Mouse (Mus musculus): ENCODE results near the gene C530008M17Rik. TPM values are rescaled to one million over a fixed set of nuclear protein-coding genes. Genes with fewer than 3 reads are reported as not detected.
A peak's percentile ranks its signal among the peaks of the same experiment; 100 is the strongest.

C530008M17Rik gene
- polyA plus RNA-seq, 1 experiment from 2014 or later = 37.4 TPM

DNA sequence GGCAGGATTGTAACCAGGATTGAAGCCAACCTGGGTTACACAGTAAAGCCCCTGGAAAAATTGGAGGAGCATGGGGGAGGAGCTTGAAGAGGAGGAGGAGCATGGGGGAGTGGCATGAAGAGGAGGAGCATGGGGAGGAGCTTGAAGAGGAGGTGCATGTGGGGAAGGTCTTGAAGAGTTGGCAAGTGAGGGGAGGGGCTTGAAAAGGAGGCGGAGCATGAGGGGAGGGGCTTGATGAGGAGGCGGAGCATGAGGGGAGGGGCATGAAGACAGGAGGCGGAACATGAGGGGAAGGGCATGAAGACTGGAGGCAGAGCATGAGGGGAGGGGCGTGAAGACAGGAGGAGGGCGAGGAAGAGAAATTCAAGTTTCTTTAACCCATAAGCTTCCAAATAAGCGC, 162.5 kb downstream of the C530008M17Rik start:
- Histone ChIP-seq H3K4me1 (ENCODE audit: control insufficient read depth, insufficient read depth, low read length) (peaks cover 6% of the 10 kb centered on the region), H3K4me3 (ENCODE audit: low read length) (no peak overlapping the region), H3K9me3 (replicated peaks; ENCODE audit: control insufficient read depth, low read length) (no peaks in the 10 kb centered on the region), H3K36me3 (ENCODE audit: control insufficient read depth, insufficient read depth) (no peaks in the 10 kb centered on the region), H3K9ac (ENCODE audit: low read length) (no peak overlapping the region), H3K27ac (ENCODE audit: low read length) (no peak overlapping the region), H3K4me2 (ENCODE audit: low read depth, low read length) (no peak overlapping the region), H3K27me3 (ENCODE audit: control insufficient read depth, insufficient read depth, low read length) (no peaks in the 10 kb centered on the region)
- no peak for ATAC-seq (replicated peaks; ENCODE audit: extremely low read depth, insufficient read depth, low FRiP score)
- 76% methylated on average over 6 of the region's 6 CpGs for WGBS

DNA sequence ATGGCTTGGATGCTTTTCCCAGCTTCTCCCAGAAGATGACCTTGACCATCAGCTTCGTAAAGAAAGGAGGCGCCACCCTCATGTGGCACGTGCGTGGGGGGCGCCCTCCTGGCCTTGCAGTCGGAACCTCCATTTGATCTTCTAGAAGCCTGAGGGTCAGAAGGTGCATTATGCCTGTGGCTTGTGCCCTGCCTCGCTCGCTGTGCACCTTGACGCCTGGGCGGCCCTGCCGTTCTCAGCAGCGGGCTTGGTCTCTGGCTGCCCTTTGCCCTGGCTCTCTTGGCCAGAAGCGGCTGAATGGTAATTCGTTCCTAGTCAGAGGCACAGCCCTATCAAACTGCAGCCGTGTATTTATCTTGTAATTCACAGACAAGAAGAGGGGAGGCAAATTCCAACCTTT, 165.8 kb downstream of the C530008M17Rik start:
- Histone ChIP-seq H3K27me3 (ENCODE audit: control insufficient read depth, insufficient read depth, low read length) (no peaks in the 10 kb centered on the region), H3K4me1 (ENCODE audit: control insufficient read depth, insufficient read depth, low read length) (no peaks in the 10 kb centered on the region), H3K9me3 (replicated peaks; ENCODE audit: control insufficient read depth, low read length) (no peaks in the 10 kb centered on the region), H3K4me2 (ENCODE audit: low read depth, low read length) (no peak overlapping the region), H3K27ac (ENCODE audit: low read length) (no peak overlapping the region), H3K9ac (ENCODE audit: low read length) (no peak overlapping the region), H3K4me3 (ENCODE audit: low read length) (no peak overlapping the region), H3K36me3 (ENCODE audit: control insufficient read depth, insufficient read depth) (no peaks in the 10 kb centered on the region)
- WGBS = 75% methylated on average over 15 of the region's 15 CpGs
- no peak for ATAC-seq (replicated peaks; ENCODE audit: extremely low read depth, insufficient read depth, low FRiP score)

- no peak overlapping the region for H3K27ac ChIP-seq (ENCODE audit: low read length)
- H3K27me3 ChIP-seq (ENCODE audit: control insufficient read depth, insufficient read depth, low read length) = no peaks in the 10 kb centered on the region
- no peak for ATAC-seq (replicated peaks; ENCODE audit: extremely low read depth, insufficient read depth, low FRiP score)
- H3K9me3 ChIP-seq (replicated peaks; ENCODE audit: control insufficient read depth, low read length) = no peaks in the 10 kb centered on the region
- no peak overlapping the region for H3K9ac ChIP-seq (ENCODE audit: low read length)
- H3K4me2 ChIP-seq (ENCODE audit: low read depth, low read length) = no peak overlapping the region
- H3K4me3 ChIP-seq (ENCODE audit: low read length) = no peak overlapping the region
- no peaks in the 10 kb centered on the region for H3K4me1 ChIP-seq (ENCODE audit: control insufficient read depth, insufficient read depth, low read length)
- no peaks in the 10 kb centered on the region for H3K36me3 ChIP-seq (ENCODE audit: control insufficient read depth, insufficient read depth)
- 83% methylated on average over 7 of the region's 7 CpGs for WGBS
Measured at GRCm38 (mm10) chr5:76828527-76829240, 172.4 kb downstream of the C530008M17Rik start.

- no peak overlapping the region for H3K4me2 ChIP-seq (ENCODE audit: low read depth, low read length)
- ATAC-seq (replicated peaks; ENCODE audit: extremely low read depth, insufficient read depth, low FRiP score) = no peak
- H3K27me3 ChIP-seq (ENCODE audit: control insufficient read depth, insufficient read depth, low read length) = no peaks in the 10 kb centered on the region
- H3K27ac ChIP-seq (ENCODE audit: low read length) = no peak overlapping the region
- no peaks in the 10 kb centered on the region for H3K36me3 ChIP-seq (ENCODE audit: control insufficient read depth, insufficient read depth)
- H3K4me3 ChIP-seq (ENCODE audit: low read length) = no peak overlapping the region
- no peaks in the 10 kb centered on the region for H3K9me3 ChIP-seq (replicated peaks; ENCODE audit: control insufficient read depth, low read length)
- H3K9ac ChIP-seq (ENCODE audit: low read length) = no peak overlapping the region
- 80% methylated on average over 17 of the region's 17 CpGs for WGBS
- no peaks in the 10 kb centered on the region for H3K4me1 ChIP-seq (ENCODE audit: control insufficient read depth, insufficient read depth, low read length)
Measured at GRCm38 (mm10) chr5:76832529-76833210, 176.4 kb downstream of the C530008M17Rik start.

DNA sequence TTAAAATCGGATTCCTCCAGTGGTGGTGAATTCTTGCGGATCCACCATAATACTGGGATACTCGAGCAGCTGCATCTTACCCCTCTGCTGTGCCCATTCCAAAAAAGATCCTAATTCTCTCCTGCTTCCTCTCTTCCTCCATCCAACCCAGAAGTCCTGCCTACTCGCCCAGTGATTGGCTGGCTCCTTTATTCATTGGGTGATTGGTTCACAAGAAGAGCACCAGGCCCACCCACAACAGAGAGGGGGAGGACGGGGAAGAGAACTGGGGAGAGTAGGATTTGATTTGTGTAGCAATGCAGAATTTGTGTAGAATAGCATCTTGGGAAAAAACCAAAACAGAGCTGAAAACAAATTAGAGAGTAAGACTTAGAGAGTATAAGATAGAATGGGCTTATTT, 180.7 kb downstream of the C530008M17Rik start:
- H3K4me2 ChIP-seq (ENCODE audit: low read depth, low read length) = peak overlapping the region; percentile 18; the same call in 1 of the 2 replicates
- no peaks in the 10 kb centered on the region for H3K4me1 ChIP-seq (ENCODE audit: control insufficient read depth, insufficient read depth, low read length)
- no peak overlapping the region for H3K27ac ChIP-seq (ENCODE audit: low read length)
- no peaks in the 10 kb centered on the region for H3K9me3 ChIP-seq (replicated peaks; ENCODE audit: control insufficient read depth, low read length)
- no peaks in the 10 kb centered on the region for H3K36me3 ChIP-seq (ENCODE audit: control insufficient read depth, insufficient read depth)
- no peak overlapping the region for H3K9ac ChIP-seq (ENCODE audit: low read length)
- ATAC-seq (replicated peaks; ENCODE audit: extremely low read depth, insufficient read depth, low FRiP score) = no peak
- WGBS = 60% methylated on average over 5 of the region's 5 CpGs
- H3K4me3 ChIP-seq (ENCODE audit: low read length) = no peak overlapping the region
- no peaks in the 10 kb centered on the region for H3K27me3 ChIP-seq (ENCODE audit: control insufficient read depth, insufficient read depth, low read length)

DNA sequence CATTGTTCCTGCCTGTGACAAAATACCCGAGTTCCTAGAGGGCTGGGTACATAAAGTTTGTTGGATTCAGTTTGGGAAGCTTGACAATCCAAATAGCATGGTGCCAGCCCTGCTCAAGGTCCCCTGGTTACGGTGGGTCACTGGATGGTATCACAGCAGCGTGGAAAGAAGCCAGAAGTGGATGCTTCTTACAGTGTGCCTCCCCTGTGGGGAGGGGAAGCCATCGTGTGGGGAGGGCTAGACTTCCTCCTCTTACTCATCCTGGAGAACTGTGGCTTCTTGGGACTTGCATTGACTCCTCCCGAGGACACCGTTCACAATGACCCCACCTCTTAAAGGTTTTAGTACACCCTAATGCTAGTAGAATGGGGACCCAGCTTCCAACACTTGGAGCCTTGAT, 183.5 kb downstream of the C530008M17Rik start:
- Histone ChIP-seq H3K27ac (ENCODE audit: low read length) (no peak overlapping the region), H3K9ac (ENCODE audit: low read length) (no peak overlapping the region), H3K4me3 (ENCODE audit: low read length) (no peak overlapping the region), H3K27me3 (ENCODE audit: control insufficient read depth, insufficient read depth, low read length) (no peaks in the 10 kb centered on the region), H3K4me1 (ENCODE audit: control insufficient read depth, insufficient read depth, low read length) (peaks cover 7% of the 10 kb centered on the region), H3K4me2 (ENCODE audit: low read depth, low read length) (no peak overlapping the region), H3K36me3 (ENCODE audit: control insufficient read depth, insufficient read depth) (no peaks in the 10 kb centered on the region), H3K9me3 (replicated peaks; ENCODE audit: control insufficient read depth, low read length) (no peaks in the 10 kb centered on the region)
- 68% methylated on average over 6 of the region's 6 CpGs for WGBS
- ATAC-seq (replicated peaks; ENCODE audit: extremely low read depth, insufficient read depth, low FRiP score) = no peak

DNA sequence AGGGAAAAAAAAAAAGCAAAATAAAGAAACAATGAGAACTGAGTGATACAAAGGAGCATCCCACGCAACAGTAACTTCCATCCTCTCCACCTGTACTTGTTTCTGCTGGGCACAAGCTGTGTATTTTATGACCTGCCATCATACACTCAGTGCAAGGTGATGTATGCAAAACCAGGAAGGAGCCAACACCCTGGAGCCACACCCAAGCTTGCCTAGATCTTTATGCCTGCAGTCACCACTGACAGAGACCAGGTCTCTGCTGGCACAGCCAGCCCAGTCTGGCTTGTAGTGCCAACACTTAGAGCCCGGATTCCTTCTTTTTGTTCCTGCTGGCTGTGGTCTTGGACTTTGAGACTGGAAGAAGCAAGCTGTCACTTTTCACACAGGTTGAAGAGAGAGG, 185.5 kb downstream of the C530008M17Rik start:
- Histone ChIP-seq H3K36me3 (ENCODE audit: control insufficient read depth, insufficient read depth) (no peaks in the 10 kb centered on the region), H3K4me1 (ENCODE audit: control insufficient read depth, insufficient read depth, low read length) (peaks cover 7% of the 10 kb centered on the region), H3K9ac (ENCODE audit: low read length) (no peak overlapping the region), H3K9me3 (replicated peaks; ENCODE audit: control insufficient read depth, low read length) (no peaks in the 10 kb centered on the region), H3K27ac (ENCODE audit: low read length) (no peak overlapping the region), H3K27me3 (ENCODE audit: control insufficient read depth, insufficient read depth, low read length) (no peaks in the 10 kb centered on the region), H3K4me2 (ENCODE audit: low read depth, low read length) (no peak overlapping the region), H3K4me3 (ENCODE audit: low read length) (no peak overlapping the region)
- no peak for ATAC-seq (replicated peaks; ENCODE audit: extremely low read depth, insufficient read depth, low FRiP score)
- WGBS = 82% methylated on average over 2 of the region's 2 CpGs

DNA sequence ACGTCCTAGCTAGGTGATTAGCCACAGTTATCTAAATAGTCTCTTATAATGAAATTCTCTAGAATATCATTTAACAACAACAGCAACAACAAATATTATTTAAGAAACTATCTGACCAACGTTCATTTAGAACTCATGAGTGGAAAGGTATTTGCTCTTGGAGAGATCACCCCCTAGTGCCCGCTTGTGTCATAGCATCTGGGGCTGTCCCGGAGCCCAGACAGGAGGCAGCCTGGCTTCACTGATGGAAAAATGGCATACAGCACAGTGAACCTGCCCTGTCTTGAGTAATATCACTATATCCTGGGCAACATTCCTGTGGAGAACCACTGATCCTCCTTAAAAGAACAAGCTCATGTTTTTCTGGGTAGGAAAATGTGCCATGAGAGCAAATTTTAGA, 187.1 kb downstream of the C530008M17Rik start:
- ATAC-seq (replicated peaks; ENCODE audit: extremely low read depth, insufficient read depth, low FRiP score) = peak; percentile 55; the same call in 1 of the 2 replicates
- no peak overlapping the region for H3K4me3 ChIP-seq (ENCODE audit: low read length)
- H3K9ac ChIP-seq (ENCODE audit: low read length) = no peak overlapping the region
- H3K27ac ChIP-seq (ENCODE audit: low read length) = no peak overlapping the region
- no peaks in the 10 kb centered on the region for H3K36me3 ChIP-seq (ENCODE audit: control insufficient read depth, insufficient read depth)
- 10% methylated on average over 4 of the region's 4 CpGs for WGBS
- H3K4me2 ChIP-seq (ENCODE audit: low read depth, low read length) = no peak overlapping the region
- peaks cover 7% of the 10 kb centered on the region for H3K4me1 ChIP-seq (ENCODE audit: control insufficient read depth, insufficient read depth, low read length)
- no peaks in the 10 kb centered on the region for H3K27me3 ChIP-seq (ENCODE audit: control insufficient read depth, insufficient read depth, low read length)
- no peaks in the 10 kb centered on the region for H3K9me3 ChIP-seq (replicated peaks; ENCODE audit: control insufficient read depth, low read length)

GRCm38 (mm10) chr5:76843851-76844419, 187.6 kb downstream of the C530008M17Rik start:
- Histone ChIP-seq H3K9me3 (replicated peaks; ENCODE audit: control insufficient read depth, low read length) (no peaks in the 10 kb centered on the region), H3K27me3 (ENCODE audit: control insufficient read depth, insufficient read depth, low read length) (no peaks in the 10 kb centered on the region), H3K4me3 (ENCODE audit: low read length) (no peak overlapping the region), H3K4me2 (ENCODE audit: low read depth, low read length) (no peak overlapping the region), H3K27ac (ENCODE audit: low read length) (no peak overlapping the region), H3K4me1 (ENCODE audit: control insufficient read depth, insufficient read depth, low read length) (peaks cover 7% of the 10 kb centered on the region), H3K36me3 (ENCODE audit: control insufficient read depth, insufficient read depth) (no peaks in the 10 kb centered on the region), H3K9ac (ENCODE audit: low read length) (no peak overlapping the region)
- ATAC-seq (replicated peaks; ENCODE audit: extremely low read depth, insufficient read depth, low FRiP score) = peak; percentile 44; the same call in 1 of the 2 replicates
- WGBS = 57% methylated on average over 9 of the region's 9 CpGs

Measured in heart, embryonic 16.5 days (tissue).